Mouse (Mus musculus) embryonic facial prominence, embryonic 14.5 days (tissue): ENCODE results near the gene Efcc1. TPM values are rescaled to one million over a fixed set of nuclear protein-coding genes. Genes with fewer than 3 reads are reported as not detected.

Experiments used
- polyA plus RNA-seq: library from polyadenylated mRNA; unstranded; fragments of >200 nt; fragmentation: Nextera tagmentation; extraction: Ambion mirVana; gene quantifications from 2 replicates; pipeline ENCODE4 v1.2.1, GENCODE M21; 2014

The Efcc1 gene
- polyA plus RNA-seq, 1 experiment from 2014 or later: 1.9 TPM

Other genes with a start within 250 kb of the Efcc1 start
- 4.9 and 6.3 TPM in 2 replicates for gene Arhgap25, start 197.6 kb upstream of the Efcc1 start, polyA plus RNA-seq
- 10.1 and 10.3 TPM in 2 replicates for gene Prokr1, start 140.1 kb upstream of the Efcc1 start, polyA plus RNA-seq
- gene Aplf, start 58.7 kb upstream of the Efcc1 start, polyA plus RNA-seq: 11.8 and 15.6 TPM in 2 replicates
- 1.2 and 1.3 TPM in 2 replicates for gene Gp9, start 47.2 kb downstream of the Efcc1 start, polyA plus RNA-seq
- 14.2 and 18.6 TPM in 2 replicates for gene Rab43, start 81.3 kb downstream of the Efcc1 start, polyA plus RNA-seq
- 3.6 and 4.1 TPM in 2 replicates for gene Gm45140, start 104.9 kb downstream of the Efcc1 start, polyA plus RNA-seq
- 34.7 and 42.7 TPM in 2 replicates for gene Isy1, start 107.9 kb downstream of the Efcc1 start, polyA plus RNA-seq
- 1,063 and 1,144 TPM in 2 replicates for gene Cnbp, start 120.2 kb downstream of the Efcc1 start, polyA plus RNA-seq
- 180 and 188 TPM in 2 replicates for gene Copg1, start 156.9 kb downstream of the Efcc1 start, polyA plus RNA-seq
- 43.1 and 44.1 TPM in 2 replicates for gene Hmces, start 183.1 kb downstream of the Efcc1 start, polyA plus RNA-seq